Mouse (Mus musculus) stomach, postnatal 0 days (tissue): ENCODE measurements around the gene Hemk1. TPM values are rescaled to one million over a fixed set of nuclear protein-coding genes. Genes with fewer than 3 reads are reported as not detected.

Source experiments
- ATAC-seq: fragments of 200-750 bp; cut with Nextera tagmentation; 2 replicates; pipeline ENCODE4 v1.8.0; 2017; ENCODE audit not compliant: low FRiP score, low TSS enrichment
- DNase-seq: peaks from one replicate; pipeline ENCODE4 v3.0.0-alpha.2; 2016; ENCODE audit warnings: low spot score
- H3K27ac ChIP-seq: fragments of 300-500 bp; sonication (generic); replicated peaks from 2 replicates; pipeline ENCODE4 v1.5.1; 2014; ENCODE audit warnings: mild to moderate bottlenecking, control low read depth
- H3K27me3 ChIP-seq: fragments of 300-500 bp; sonication (generic); 2 replicates; pipeline ENCODE4 v1.6.1; 2014; ENCODE audit warnings: low read length; ENCODE audit not compliant: control insufficient read depth, insufficient read depth
- H3K36me3 ChIP-seq: fragments of 300-500 bp; sonication (generic); 2 replicates; pipeline ENCODE4 v1.6.1; 2014; ENCODE audit warnings: low read length, mixed read lengths; ENCODE audit not compliant: control insufficient read depth, insufficient read depth
- H3K4me1 ChIP-seq: fragments of 300-500 bp; sonication (generic); replicated peaks from 2 replicates; pipeline ENCODE4 v1.6.1; 2014; ENCODE audit warnings: antibody characterized with exemption; ENCODE audit not compliant: control insufficient read depth, insufficient read depth
- H3K4me2 ChIP-seq: fragments of 300-500 bp; sonication (generic); replicated peaks from 2 replicates; pipeline ENCODE4 v1.6.1; 2014; ENCODE audit warnings: low read depth, mild to moderate bottlenecking, control low read depth, moderate library complexity
- H3K4me3 ChIP-seq: fragments of 300-500 bp; sonication (generic); 2 replicates; pipeline ENCODE4 v1.5.1; 2014; ENCODE audit warnings: low read depth, low read length, control low read depth
- H3K9ac ChIP-seq: fragments of 300-500 bp; sonication (generic); 2 replicates; pipeline ENCODE4 v1.6.1; 2014; ENCODE audit warnings: mild to moderate bottlenecking, low read length, control low read depth, mixed read lengths
- H3K9me3 ChIP-seq: fragments of 300-500 bp; sonication (generic); 2 replicates; pipeline ENCODE4 v1.6.1; 2016; ENCODE audit warnings: low read length; ENCODE audit not compliant: control insufficient read depth
- CTCF ChIP-seq: IDR thresholded peaks from 2 replicates; pipeline ENCODE4 v1.5.1; 2016; ENCODE audit warnings: antibody characterized with exemption, low read depth, mild to moderate bottlenecking, moderate library complexity
- EP300 ChIP-seq: optimal IDR thresholded peaks from 2 replicates; pipeline ENCODE3; 2016; ENCODE audit warnings: antibody characterized with exemption
- WGBS: fragments of 180-500 bp; shearing (Covaris S2); extraction: QIAGEN DNeasy Blood & Tissue Kit; methylation state at CpG from one replicate; pipeline ENCODE4 v1.1.7; 2014; 5-methylcytosine and 5-hydroxymethylcytosine counted together
- polyA plus RNA-seq: library from polyadenylated mRNA; unstranded; fragments of >200 nt; fragmentation: Nextera tagmentation; extraction: Ambion mirVana; gene quantifications from 2 replicates; pipeline ENCODE4 v1.2.1, GENCODE M21; 2015

The Hemk1 gene
- polyA plus RNA-seq, 1 experiment from 2014 or later, result 6.7 TPM

GRCm38 (mm10) chr9:107305012-107305411 is 33.1 kb downstream of the Hemk1 start:
- no peaks in the 10 kb centered on the region for H3K9me3 ChIP-seq
- ATAC-seq (no peak), DNase-seq (no peak)
- 78% methylated on average over 4 of the region's 4 CpGs for WGBS
- no peaks in the 10 kb centered on the region for H3K27me3 ChIP-seq
- H3K36me3 ChIP-seq, result peaks cover 25% of the 10 kb centered on the region
- peak overlapping the region; percentile 88 for H3K27ac ChIP-seq
- peaks cover 12% of the 10 kb centered on the region; the same call in 1 of the 2 replicates for H3K4me1 ChIP-seq
- no peak overlapping the region for H3K9ac ChIP-seq
- TF ChIP-seq EP300 (no peak), CTCF (no peak)
- H3K4me2 ChIP-seq, result no peak overlapping the region
- no peak overlapping the region for H3K4me3 ChIP-seq

- TF ChIP-seq EP300 (no peak), CTCF (no peak)
- H3K36me3 ChIP-seq, result peaks cover 28% of the 10 kb centered on the region
- WGBS, result 66% methylated on average over 3 of the region's 3 CpGs
- H3K4me1 ChIP-seq, result peaks cover 12% of the 10 kb centered on the region; the same call in 1 of the 2 replicates
- no peak overlapping the region for H3K4me2 ChIP-seq
- no peaks in the 10 kb centered on the region for H3K27me3 ChIP-seq
- H3K9ac ChIP-seq, result no peak overlapping the region
- no peak overlapping the region for H3K4me3 ChIP-seq
- 0 out of 2 replicates have a peak overlapping the region, but pooled peaks have one; percentile 18 for H3K27ac ChIP-seq
- DNase-seq, result no peak
- H3K9me3 ChIP-seq, result no peaks in the 10 kb centered on the region
- no peak for ATAC-seq
Measured at GRCm38 (mm10) chr9:107304383-107304782, 33.8 kb downstream of the Hemk1 start.

GRCm38 (mm10) chr9:107303900-107304299 is 34.2 kb downstream of the Hemk1 start:
- H3K27ac ChIP-seq, result 0 out of 2 replicates have a peak overlapping the region, but pooled peaks have one; percentile 18
- H3K9me3 ChIP-seq, result no peaks in the 10 kb centered on the region
- ATAC-seq (no peak), DNase-seq (no peak)
- H3K4me3 ChIP-seq, result no peak overlapping the region
- H3K27me3 ChIP-seq, result no peaks in the 10 kb centered on the region
- 75% methylated on average over 5 of the region's 5 CpGs for WGBS
- no peak overlapping the region for H3K4me2 ChIP-seq
- TF ChIP-seq EP300, result no peak
- no peak for TF ChIP-seq CTCF
- H3K4me1 ChIP-seq, result peaks cover 13% of the 10 kb centered on the region; the same call in 1 of the 2 replicates
- no peak overlapping the region for H3K9ac ChIP-seq
- H3K36me3 ChIP-seq, result peaks cover 28% of the 10 kb centered on the region

GRCm38 (mm10) chr9:107303121-107303820 is 34.9 kb downstream of the Hemk1 start:
- Histone ChIP-seq H3K27ac (no peak overlapping the region), H3K9me3 (no peaks in the 10 kb centered on the region), H3K4me3 (no peak overlapping the region), H3K4me2 (no peak overlapping the region), H3K36me3 (peaks cover 28% of the 10 kb centered on the region), H3K27me3 (no peaks in the 10 kb centered on the region), H3K4me1 (peaks cover 12% of the 10 kb centered on the region; the same call in 1 of the 2 replicates), H3K9ac (no peak overlapping the region)
- ATAC-seq (no peak), DNase-seq (no peak)
- TF ChIP-seq CTCF, result no peak
- TF ChIP-seq EP300, result no peak
- 66% methylated on average over 9 of the region's 9 CpGs for WGBS

- no peaks in the 10 kb centered on the region for H3K27me3 ChIP-seq
- no peaks in the 10 kb centered on the region for H3K9me3 ChIP-seq
- H3K27ac ChIP-seq, result no peak overlapping the region
- 0 out of 2 replicates have a peak, but pooled peaks cover 10% of the 10 kb centered on the region for H3K4me1 ChIP-seq
- H3K4me2 ChIP-seq, result no peak overlapping the region
- TF ChIP-seq EP300 (no peak), CTCF (no peak)
- no peak overlapping the region for H3K9ac ChIP-seq
- H3K36me3 ChIP-seq, result peaks cover 28% of the 10 kb centered on the region
- no peak for DNase-seq
- no peak overlapping the region for H3K4me3 ChIP-seq
- WGBS, result 69% methylated on average over 7 of the region's 7 CpGs
- ATAC-seq, result no peak
Measured at GRCm38 (mm10) chr9:107302592-107302991, 35.6 kb downstream of the Hemk1 start.
